Mouse (Mus musculus) hindbrain, embryonic 13.5 days (tissue): Measurements from ENCODE around the gene Gja3. TPM values are rescaled to one million over a fixed set of nuclear protein-coding genes. Genes with fewer than 3 reads are reported as not detected.
"Not testable (repeated sequence)": the region's sequence is repeated elsewhere in the genome, so short reads cannot be mapped to it uniquely, and the experiment has no call there.

Experiments
- ATAC-seq: fragments of 200-750 bp; cut with Nextera tagmentation; 2 replicates; pipeline ENCODE4 v1.8.0; 2017; ENCODE audit warnings: moderate TSS enrichment; ENCODE audit not compliant: low FRiP score
- H3K27ac ChIP-seq: fragments of 300-500 bp; sonication (generic); 2 replicates; pipeline ENCODE4 v1.5.1; 2015; ENCODE audit warnings: inconsistent platforms, mild to moderate bottlenecking, moderate library complexity
- H3K27me3 ChIP-seq: fragments of 300-500 bp; sonication (generic); 2 replicates; pipeline ENCODE4 v1.6.1; 2015; ENCODE audit warnings: mild to moderate bottlenecking, inconsistent platforms
- H3K36me3 ChIP-seq: fragments of 300-500 bp; sonication (generic); 2 replicates; pipeline ENCODE4 v1.6.1; 2015; ENCODE audit warnings: mild to moderate bottlenecking, inconsistent platforms
- H3K4me1 ChIP-seq: fragments of 300-500 bp; sonication (generic); replicated peaks from 2 replicates; pipeline ENCODE4 v1.6.1; 2015; ENCODE audit warnings: inconsistent platforms
- H3K4me2 ChIP-seq: fragments of 300-500 bp; sonication (generic); 2 replicates; pipeline ENCODE4 v1.6.1; 2015; ENCODE audit warnings: inconsistent platforms, mild to moderate bottlenecking, moderate library complexity
- H3K4me3 ChIP-seq: fragments of 300-500 bp; sonication (generic); 2 replicates; pipeline ENCODE4 v1.5.1; 2015; ENCODE audit warnings: mild to moderate bottlenecking, inconsistent platforms
- H3K9ac ChIP-seq: fragments of 300-500 bp; sonication (generic); 2 replicates; pipeline ENCODE4 v1.6.1; 2015; ENCODE audit warnings: mild to moderate bottlenecking, inconsistent platforms
- H3K9me3 ChIP-seq: fragments of 300-500 bp; sonication (generic); 2 replicates; pipeline ENCODE4 v1.6.1; 2016; ENCODE audit warnings: inconsistent platforms
- WGBS: fragments of 180-500 bp; shearing (Covaris S2); methylation state at CpG from one replicate; pipeline ENCODE4 v1.1.7; 2015; 5-methylcytosine and 5-hydroxymethylcytosine counted together
- polyA plus RNA-seq: library from polyadenylated mRNA; unstranded; fragments of >200 nt; fragmentation: Nextera tagmentation; extraction: Ambion mirVana; gene quantifications from 2 replicates; pipeline ENCODE4 v1.2.1, GENCODE M21; 2015

Gja3 gene
- polyA plus RNA-seq, 1 experiment from 2014 or later = 0.69 TPM

DNA sequence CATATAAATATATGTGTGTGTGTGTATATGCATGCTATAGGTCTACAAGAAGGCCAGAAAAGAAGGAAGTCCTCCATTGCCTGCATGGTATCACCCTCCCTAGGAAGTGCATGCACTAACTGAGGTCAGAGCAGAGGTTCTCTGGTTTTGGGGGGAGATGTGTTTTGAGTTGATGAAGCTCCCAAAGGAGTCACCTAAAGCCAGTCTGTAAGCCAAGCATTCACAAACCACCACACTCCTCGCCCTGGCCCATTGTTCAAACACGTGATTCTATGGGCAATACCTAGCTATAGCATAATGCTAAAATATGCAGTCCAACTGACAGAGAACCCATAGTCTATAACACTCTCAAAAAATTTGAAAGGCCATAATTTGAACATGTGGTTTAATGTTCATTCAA lies 39.5 kb downstream of the Gja3 start:
- no peaks in the 10 kb centered on the region for H3K9me3 ChIP-seq
- 86% methylated on average over 2 of the region's 2 CpGs for WGBS
- no peak overlapping the region for H3K4me2 ChIP-seq
- no peaks in the 10 kb centered on the region for H3K27me3 ChIP-seq
- no peak for ATAC-seq
- H3K27ac ChIP-seq = no peak overlapping the region
- no peak overlapping the region for H3K9ac ChIP-seq
- no peak overlapping the region for H3K4me3 ChIP-seq
- H3K36me3 ChIP-seq = no peaks in the 10 kb centered on the region
- H3K4me1 ChIP-seq = no peaks in the 10 kb centered on the region

DNA sequence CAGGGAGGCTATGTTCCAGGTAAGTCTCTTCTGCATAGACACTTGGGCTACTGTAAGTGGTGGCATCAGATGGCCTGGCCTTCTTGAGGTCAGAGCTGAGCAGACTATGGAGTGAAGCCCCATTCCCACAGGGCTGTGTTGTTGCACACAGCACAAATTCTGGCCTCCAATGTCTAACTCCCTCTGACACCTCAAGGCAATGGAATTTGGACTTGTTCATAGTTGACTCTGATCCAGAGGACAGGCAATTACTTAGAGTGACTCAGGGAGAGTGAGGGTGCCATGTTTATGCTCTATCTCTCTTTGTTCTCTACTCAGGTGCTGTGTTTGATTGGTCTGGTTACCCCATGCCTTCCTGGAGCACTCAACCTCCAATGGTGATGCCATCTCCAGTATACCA lies 41.1 kb downstream of the Gja3 start:
- not testable (repeated sequence) for ATAC-seq, H3K4me3 ChIP-seq, H3K4me2 ChIP-seq, H3K27me3 ChIP-seq, H3K27ac ChIP-seq, H3K9me3 ChIP-seq, H3K4me1 ChIP-seq, H3K36me3 ChIP-seq, H3K9ac ChIP-seq

DNA sequence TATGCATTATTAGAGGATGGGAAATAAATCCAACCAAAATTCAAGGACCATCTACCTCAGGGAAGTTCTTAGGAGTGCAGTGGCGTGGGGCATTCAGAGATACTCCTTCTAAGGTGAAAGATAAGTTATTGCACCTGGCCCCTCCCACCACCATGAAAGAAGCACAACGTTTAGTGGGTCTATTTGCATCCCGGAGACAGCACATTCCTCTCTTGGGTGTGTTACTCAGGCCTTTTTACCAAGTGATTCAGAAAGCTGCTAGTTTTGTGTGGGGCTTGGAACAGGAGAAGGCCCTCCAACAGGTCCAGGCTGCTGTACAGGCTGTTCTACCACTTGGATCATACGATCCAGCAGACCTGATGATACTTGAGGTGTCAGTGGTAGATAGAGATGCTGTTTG lies 69.3 kb downstream of the Gja3 start:
- Histone ChIP-seq H3K4me2 (no peak overlapping the region), H3K27me3 (no peaks in the 10 kb centered on the region), H3K9ac (no peak overlapping the region), H3K4me1 (no peaks in the 10 kb centered on the region), H3K36me3 (no peaks in the 10 kb centered on the region), H3K4me3 (no peak overlapping the region), H3K9me3 (no peaks in the 10 kb centered on the region), H3K27ac (no peak overlapping the region)
- no peak for ATAC-seq
- 82% methylated on average over 4 of the region's 4 CpGs for WGBS

Other genes starting within 250 kb of the Gja3 start
- gene Zmym5, start 246.4 kb downstream of the Gja3 start, polyA plus RNA-seq = 33.7 and 36.3 TPM in 2 replicates
- gene Zmym2, start 171.4 kb downstream of the Gja3 start, polyA plus RNA-seq = 70.1 and 77.0 TPM in 2 replicates
- 15.3 and 17.0 TPM in 2 replicates for gene Gjb2, start 46.6 kb upstream of the Gja3 start, polyA plus RNA-seq
- gene Gm4491, start 57.8 kb upstream of the Gja3 start, polyA plus RNA-seq = not detected in 2 replicates
- gene Gjb6, start 75.5 kb upstream of the Gja3 start, polyA plus RNA-seq = 18.0 and 18.4 TPM in 2 replicates